Mouse (Mus musculus) ES-E14 (cell line): Measurements from ENCODE around the gene Pcyt2.

Experiments
- HCFC1 ChIP-seq: IDR thresholded peaks from 2 replicates; pipeline ENCODE4 v1.6.1; 2012; ENCODE audit warnings: low read length, inconsistent platforms, borderline replicate concordance; ENCODE audit not compliant: insufficient read depth
- ZC3H11A ChIP-seq: IDR thresholded peaks from 2 replicates; pipeline ENCODE4 v1.6.1; 2012; ENCODE audit warnings: low read depth, mild to moderate bottlenecking, inconsistent platforms, low read length, borderline replicate concordance
- ZNF384 ChIP-seq: IDR thresholded peaks from 2 replicates; pipeline ENCODE4 v1.6.1; 2012; ENCODE audit warnings: low read depth, low read length, inconsistent platforms

GRCm38 (mm10) chr11:120606764-120607163 is 11.0 kb downstream of the Pcyt2 start:
- TF ChIP-seq ZNF384, result no peak
- no peak for TF ChIP-seq ZC3H11A
- no peak for TF ChIP-seq HCFC1
